Mouse (Mus musculus) erythroblast, embryonic 14.5 days (primary cell): ENCODE data around the gene Mcfd2.

Experiments
- GATA1 ChIP-seq: IDR thresholded peaks from 2 replicates; pipeline ENCODE4 v1.6.1; 2012; ENCODE audit warnings: low read length, inconsistent platforms, mixed read lengths
- TAL1 ChIP-seq: IDR thresholded peaks from 3 replicates; pipeline ENCODE4 v1.6.1; 2012; ENCODE audit warnings: low read length, inconsistent platforms, mixed read lengths

DNA sequence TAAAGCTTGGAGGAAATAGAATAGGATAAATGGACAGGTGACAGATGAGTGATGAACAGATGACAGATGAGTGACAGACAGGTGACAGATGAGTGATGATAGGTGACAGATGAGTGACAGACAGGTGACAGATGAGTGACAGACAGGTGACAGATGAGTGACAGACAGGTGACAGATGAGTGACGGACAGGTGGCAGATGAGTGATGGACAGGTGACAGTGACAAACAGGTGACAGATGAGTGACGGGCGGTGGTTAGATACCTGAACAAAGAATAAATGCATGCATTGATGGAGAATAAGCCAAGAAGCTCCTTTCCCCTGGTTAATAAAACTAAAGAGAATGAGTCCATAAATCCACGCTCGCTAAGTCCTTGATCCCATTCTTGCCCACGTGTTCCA lies 30.7 kb downstream of the Mcfd2 start:
- TF ChIP-seq GATA1 (no peak), TAL1 (no peak)
